Mouse (Mus musculus): ENCODE data around the gene Sox5. TPM values are rescaled to one million over a fixed set of nuclear protein-coding genes. Genes with fewer than 3 reads are reported as not detected.
A peak's percentile ranks its signal among the peaks of the same experiment; 100 is the strongest.

The Sox5 gene
- polyA plus RNA-seq, 1 experiment from 2014 or later = 61.5 TPM

GRCm38 (mm10) chr6:144673906-144674305 is 107.9 kb downstream of the Sox5 start:
- ATAC-seq (replicated peaks; ENCODE audit: low FRiP score) = no peak
- WGBS = 87% methylated on average over 8 of the region's 8 CpGs
- H3K27ac ChIP-seq (ENCODE audit: low read depth, low read length) = no peak overlapping the region
- no peak for DNase-seq (ENCODE audit: low spot score)
- H3K4me3 ChIP-seq (ENCODE audit: low read depth, low read length) = no peak overlapping the region
- H3K9ac ChIP-seq (ENCODE audit: low read length) = no peak overlapping the region
- H3K9me3 ChIP-seq (ENCODE audit: control insufficient read depth, low read length) = no peaks in the 10 kb centered on the region
- H3K27me3 ChIP-seq (ENCODE audit: control insufficient read depth, insufficient read depth, low read length) = no peaks in the 10 kb centered on the region
- no peak overlapping the region for H3K4me2 ChIP-seq (ENCODE audit: low read depth, low read length, severe bottlenecking)
- H3K36me3 ChIP-seq (ENCODE audit: control insufficient read depth, insufficient read depth, low read length) = no peaks in the 10 kb centered on the region
- H3K4me1 ChIP-seq (replicated peaks; ENCODE audit: control insufficient read depth, insufficient read depth, low read length) = no peaks in the 10 kb centered on the region

GRCm38 (mm10) chr6:144670433-144671167 is 111.2 kb downstream of the Sox5 start:
- no peak for DNase-seq (ENCODE audit: low spot score)
- H3K36me3 ChIP-seq (ENCODE audit: control insufficient read depth, insufficient read depth, low read length) = no peaks in the 10 kb centered on the region
- H3K4me2 ChIP-seq (ENCODE audit: low read depth, low read length, severe bottlenecking) = no peak overlapping the region
- 57% methylated on average over 3 of the region's 3 CpGs for WGBS
- H3K27ac ChIP-seq (ENCODE audit: low read depth, low read length) = no peak overlapping the region
- no peaks in the 10 kb centered on the region for H3K4me1 ChIP-seq (replicated peaks; ENCODE audit: control insufficient read depth, insufficient read depth, low read length)
- no peak overlapping the region for H3K9ac ChIP-seq (ENCODE audit: low read length)
- no peaks in the 10 kb centered on the region for H3K9me3 ChIP-seq (ENCODE audit: control insufficient read depth, low read length)
- H3K27me3 ChIP-seq (ENCODE audit: control insufficient read depth, insufficient read depth, low read length) = no peaks in the 10 kb centered on the region
- no peak overlapping the region for H3K4me3 ChIP-seq (ENCODE audit: low read depth, low read length)
- no peak for ATAC-seq (replicated peaks; ENCODE audit: low FRiP score)

DNA sequence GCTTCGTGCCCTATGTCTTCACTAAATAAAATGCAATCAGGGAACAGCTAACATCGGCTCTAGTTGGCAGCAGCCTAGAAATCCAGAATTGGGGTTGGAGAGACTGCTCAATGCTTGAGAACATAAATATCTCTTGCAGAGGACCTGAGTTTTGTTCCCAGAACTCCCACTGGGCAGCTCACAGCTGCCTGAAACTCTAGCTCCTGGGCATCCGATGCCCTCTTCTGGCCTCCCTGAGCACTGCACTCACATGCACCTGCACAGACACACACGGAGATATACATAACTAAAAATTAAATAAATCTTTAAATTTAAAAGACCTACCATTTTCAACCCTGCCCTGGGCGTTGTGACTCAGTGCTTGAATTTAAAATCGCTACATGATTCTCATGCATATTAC is 115.2 kb downstream of the Sox5 start:
- H3K36me3 ChIP-seq (ENCODE audit: control insufficient read depth, insufficient read depth, low read length) = no peaks in the 10 kb centered on the region
- H3K4me1 ChIP-seq (replicated peaks; ENCODE audit: control insufficient read depth, insufficient read depth, low read length) = no peaks in the 10 kb centered on the region
- H3K27me3 ChIP-seq (ENCODE audit: control insufficient read depth, insufficient read depth, low read length) = no peaks in the 10 kb centered on the region
- WGBS = 91% methylated on average over 6 of the region's 6 CpGs
- no peaks in the 10 kb centered on the region for H3K9me3 ChIP-seq (ENCODE audit: control insufficient read depth, low read length)
- H3K27ac ChIP-seq (ENCODE audit: low read depth, low read length) = no peak overlapping the region
- H3K9ac ChIP-seq (ENCODE audit: low read length) = no peak overlapping the region
- no peak overlapping the region for H3K4me2 ChIP-seq (ENCODE audit: low read depth, low read length, severe bottlenecking)
- H3K4me3 ChIP-seq (ENCODE audit: low read depth, low read length) = no peak overlapping the region
- no peak for ATAC-seq (replicated peaks; ENCODE audit: low FRiP score)
- DNase-seq (ENCODE audit: low spot score) = no peak

GRCm38 (mm10) chr6:144664765-144665164 is 117.0 kb downstream of the Sox5 start:
- DNase-seq (ENCODE audit: low spot score) = no peak
- Histone ChIP-seq H3K4me2 (ENCODE audit: low read depth, low read length, severe bottlenecking) (no peak overlapping the region), H3K27me3 (ENCODE audit: control insufficient read depth, insufficient read depth, low read length) (no peaks in the 10 kb centered on the region), H3K4me1 (replicated peaks; ENCODE audit: control insufficient read depth, insufficient read depth, low read length) (no peaks in the 10 kb centered on the region), H3K9ac (ENCODE audit: low read length) (no peak overlapping the region), H3K36me3 (ENCODE audit: control insufficient read depth, insufficient read depth, low read length) (no peaks in the 10 kb centered on the region), H3K4me3 (ENCODE audit: low read depth, low read length) (no peak overlapping the region), H3K9me3 (ENCODE audit: control insufficient read depth, low read length) (no peaks in the 10 kb centered on the region), H3K27ac (ENCODE audit: low read depth, low read length) (no peak overlapping the region)
- ATAC-seq (replicated peaks; ENCODE audit: low FRiP score) = no peak
- WGBS = 84% methylated on average over 9 of the region's 9 CpGs

DNA sequence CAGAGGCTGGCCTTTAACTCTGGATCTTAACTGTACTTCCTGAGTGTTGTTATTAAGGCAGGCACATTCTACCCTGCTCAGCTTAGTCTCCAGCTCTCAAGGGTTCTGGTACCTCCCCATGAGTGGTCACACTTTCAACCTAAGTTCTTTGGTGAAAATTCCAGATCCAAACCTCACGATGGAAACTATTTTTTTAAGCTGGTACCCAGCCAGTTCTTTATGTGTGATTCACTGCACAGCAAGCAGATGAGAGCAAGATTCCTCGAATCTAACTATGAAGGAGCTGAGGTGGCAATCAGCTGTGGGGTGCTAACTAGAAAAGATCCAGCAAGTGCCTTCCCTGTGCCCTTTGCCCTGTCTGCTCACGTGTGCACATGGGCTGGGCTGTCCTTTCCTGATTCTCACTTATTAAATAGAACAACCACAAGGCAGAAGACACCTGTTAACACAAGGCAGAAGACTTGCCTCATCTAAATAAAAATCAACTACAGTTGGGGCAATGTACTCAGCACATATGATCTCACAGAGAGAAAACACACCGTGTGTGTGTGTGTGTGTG is 118.2 kb downstream of the Sox5 start:
- no peak overlapping the region for H3K9ac ChIP-seq (ENCODE audit: low read length)
- ATAC-seq (replicated peaks; ENCODE audit: low FRiP score) (no peak), DNase-seq (ENCODE audit: low spot score) (no peak)
- H3K4me2 ChIP-seq (ENCODE audit: low read depth, low read length, severe bottlenecking) = no peak overlapping the region
- no peak overlapping the region for H3K27ac ChIP-seq (ENCODE audit: low read depth, low read length)
- no peak overlapping the region for H3K4me3 ChIP-seq (ENCODE audit: low read depth, low read length)
- H3K9me3 ChIP-seq (ENCODE audit: control insufficient read depth, low read length) = no peaks in the 10 kb centered on the region
- no peaks in the 10 kb centered on the region for H3K4me1 ChIP-seq (replicated peaks; ENCODE audit: control insufficient read depth, insufficient read depth, low read length)
- 78% methylated on average over 4 of the region's 4 CpGs for whole genome bisulfite sequencing
- no peaks in the 10 kb centered on the region for H3K27me3 ChIP-seq (ENCODE audit: control insufficient read depth, insufficient read depth, low read length)
- H3K36me3 ChIP-seq (ENCODE audit: control insufficient read depth, insufficient read depth, low read length) = no peaks in the 10 kb centered on the region

- ATAC-seq (replicated peaks; ENCODE audit: low FRiP score) (no peak), DNase-seq (ENCODE audit: low spot score) (no peak)
- H3K27ac ChIP-seq (ENCODE audit: low read depth, low read length) = no peak overlapping the region
- H3K9me3 ChIP-seq (ENCODE audit: control insufficient read depth, low read length) = no peaks in the 10 kb centered on the region
- H3K36me3 ChIP-seq (ENCODE audit: control insufficient read depth, insufficient read depth, low read length) = no peaks in the 10 kb centered on the region
- H3K27me3 ChIP-seq (ENCODE audit: control insufficient read depth, insufficient read depth, low read length) = no peaks in the 10 kb centered on the region
- 84% methylated on average over 10 of the region's 10 CpGs for WGBS
- no peak overlapping the region for H3K4me2 ChIP-seq (ENCODE audit: low read depth, low read length, severe bottlenecking)
- H3K4me1 ChIP-seq (replicated peaks; ENCODE audit: control insufficient read depth, insufficient read depth, low read length) = no peaks in the 10 kb centered on the region
- H3K4me3 ChIP-seq (ENCODE audit: low read depth, low read length) = no peak overlapping the region
- no peak overlapping the region for H3K9ac ChIP-seq (ENCODE audit: low read length)
Observed at GRCm38 (mm10) chr6:144659115-144660108, 122.4 kb downstream of the Sox5 start.

GRCm38 (mm10) chr6:144652876-144653275 is 128.9 kb downstream of the Sox5 start:
- H3K9me3 ChIP-seq (ENCODE audit: control insufficient read depth, low read length) = no peaks in the 10 kb centered on the region
- H3K4me2 ChIP-seq (ENCODE audit: low read depth, low read length, severe bottlenecking) = no peak overlapping the region
- 73% methylated on average over 5 of the region's 5 CpGs for WGBS

DNA sequence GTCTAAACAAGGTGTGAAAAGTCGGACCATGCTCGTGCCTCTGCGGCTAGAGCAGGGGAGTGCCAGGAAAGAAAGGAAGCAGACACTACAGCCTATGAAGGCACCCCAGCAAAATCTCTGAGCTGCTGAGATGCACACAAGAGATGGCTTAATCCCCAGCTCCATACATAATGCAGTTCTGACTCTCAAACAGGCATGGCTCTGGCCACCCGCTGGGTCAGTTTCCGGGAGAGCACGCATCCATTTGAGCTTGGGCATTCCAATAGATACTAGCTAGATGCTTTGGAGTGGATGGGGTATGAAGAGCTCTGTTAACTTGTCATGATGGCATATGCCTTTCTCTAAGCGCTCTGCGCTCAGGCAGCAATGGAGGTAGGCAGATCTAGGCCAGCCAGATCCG is 132.9 kb downstream of the Sox5 start:
- no peak for ATAC-seq (replicated peaks; ENCODE audit: low FRiP score)
- Histone ChIP-seq H3K27me3 (ENCODE audit: control insufficient read depth, insufficient read depth, low read length) (no peaks in the 10 kb centered on the region), H3K4me1 (replicated peaks; ENCODE audit: control insufficient read depth, insufficient read depth, low read length) (peaks cover 5% of the 10 kb centered on the region; the same call in 1 of the 2 replicates), H3K9ac (ENCODE audit: low read length) (no peak overlapping the region), H3K27ac (ENCODE audit: low read depth, low read length) (no peak overlapping the region), H3K4me2 (ENCODE audit: low read depth, low read length, severe bottlenecking) (no peak overlapping the region), H3K36me3 (ENCODE audit: control insufficient read depth, insufficient read depth, low read length) (no peaks in the 10 kb centered on the region), H3K4me3 (ENCODE audit: low read depth, low read length) (no peak overlapping the region), H3K9me3 (ENCODE audit: control insufficient read depth, low read length) (no peaks in the 10 kb centered on the region)
- peak; percentile 58 for DNase-seq (ENCODE audit: low spot score)
- WGBS = 59% methylated on average over 9 of the region's 9 CpGs

More at GRCm38 (mm10) chr6:144652876-144653275, 128.9 kb downstream of the Sox5 start:
- no peak overlapping the region for H3K27ac ChIP-seq (ENCODE audit: low read depth, low read length)
- H3K36me3 ChIP-seq (ENCODE audit: control insufficient read depth, insufficient read depth, low read length) = no peaks in the 10 kb centered on the region
- peaks cover 5% of the 10 kb centered on the region; the same call in 1 of the 2 replicates for H3K4me1 ChIP-seq (replicated peaks; ENCODE audit: control insufficient read depth, insufficient read depth, low read length)
- H3K27me3 ChIP-seq (ENCODE audit: control insufficient read depth, insufficient read depth, low read length) = no peaks in the 10 kb centered on the region
- H3K9ac ChIP-seq (ENCODE audit: low read length) = no peak overlapping the region
- H3K4me3 ChIP-seq (ENCODE audit: low read depth, low read length) = no peak overlapping the region
- no peak for ATAC-seq (replicated peaks; ENCODE audit: low FRiP score)
- DNase-seq (ENCODE audit: low spot score) = no peak

Data from forebrain, embryonic 11.5 days (tissue).